Mouse (Mus musculus): ENCODE results near the gene Dnajc3. TPM values are rescaled to one million over a fixed set of nuclear protein-coding genes. Genes with fewer than 3 reads are reported as not detected.
A peak's percentile ranks its signal among the peaks of the same experiment; 100 is the strongest.
"Not testable (repeated sequence)": the region's sequence is repeated elsewhere in the genome, so short reads cannot be mapped to it uniquely, and the experiment has no call there.

The Dnajc3 gene
- polyA plus RNA-seq, 1 experiment from 2014 or later: 19.0 TPM

GRCm38 (mm10) chr14:118972268-118972667 is 34.5 kb downstream of the Dnajc3 start:
- H3K36me3 ChIP-seq: peaks cover 53% of the 10 kb centered on the region
- H3K27ac ChIP-seq (replicated peaks): no peak overlapping the region
- no peak overlapping the region for H3K4me3 ChIP-seq
- H3K4me2 ChIP-seq (replicated peaks): no peak overlapping the region
- no peaks in the 10 kb centered on the region for H3K9me3 ChIP-seq
- H3K9ac ChIP-seq (replicated peaks): no peak overlapping the region
- no peaks in the 10 kb centered on the region for H3K4me1 ChIP-seq
- no peaks in the 10 kb centered on the region for H3K27me3 ChIP-seq
- ATAC-seq (replicated peaks): no peak
- 93% methylated on average over 6 of the region's 6 CpGs for WGBS

- H3K9me3 ChIP-seq: no peaks in the 10 kb centered on the region
- no peak for ATAC-seq (replicated peaks)
- H3K27me3 ChIP-seq: no peaks in the 10 kb centered on the region
- no peak overlapping the region for H3K4me2 ChIP-seq (replicated peaks)
- H3K4me3 ChIP-seq: no peak overlapping the region
- H3K9ac ChIP-seq (replicated peaks): no peak overlapping the region
- peaks cover 52% of the 10 kb centered on the region for H3K36me3 ChIP-seq
- WGBS: 78% methylated on average over 8 of the region's 8 CpGs
- H3K27ac ChIP-seq (replicated peaks): no peak overlapping the region
- no peaks in the 10 kb centered on the region for H3K4me1 ChIP-seq
Measured at GRCm38 (mm10) chr14:118977136-118977816, 39.5 kb downstream of the Dnajc3 start.

- peaks cover 40% of the 10 kb centered on the region for H3K36me3 ChIP-seq
- ATAC-seq (replicated peaks): no peak
- no peak overlapping the region for H3K4me2 ChIP-seq (replicated peaks)
- no peak overlapping the region for H3K27ac ChIP-seq (replicated peaks)
- WGBS: 61% methylated on average over 7 of the region's 7 CpGs
- no peak overlapping the region for H3K9ac ChIP-seq (replicated peaks)
- H3K27me3 ChIP-seq: no peaks in the 10 kb centered on the region
- no peaks in the 10 kb centered on the region for H3K9me3 ChIP-seq
- no peaks in the 10 kb centered on the region for H3K4me1 ChIP-seq
- no peak overlapping the region for H3K4me3 ChIP-seq
Measured at GRCm38 (mm10) chr14:118979571-118980325, 42.0 kb downstream of the Dnajc3 start.

GRCm38 (mm10) chr14:118980358-118980757 is 42.6 kb downstream of the Dnajc3 start:
- no peak overlapping the region for H3K9ac ChIP-seq (replicated peaks)
- H3K27me3 ChIP-seq: no peaks in the 10 kb centered on the region
- H3K9me3 ChIP-seq: no peaks in the 10 kb centered on the region
- H3K4me3 ChIP-seq: no peak overlapping the region
- WGBS: 80% methylated on average over 5 of the region's 5 CpGs
- no peak overlapping the region for H3K27ac ChIP-seq (replicated peaks)
- H3K4me2 ChIP-seq (replicated peaks): no peak overlapping the region
- H3K36me3 ChIP-seq: peaks cover 37% of the 10 kb centered on the region
- no peak for ATAC-seq (replicated peaks)
- H3K4me1 ChIP-seq: no peaks in the 10 kb centered on the region

GRCm38 (mm10) chr14:118980890-118981289 is 43.1 kb downstream of the Dnajc3 start:
- no peak overlapping the region for H3K4me3 ChIP-seq
- no peaks in the 10 kb centered on the region for H3K27me3 ChIP-seq
- H3K9ac ChIP-seq (replicated peaks): no peak overlapping the region
- peaks cover 33% of the 10 kb centered on the region for H3K36me3 ChIP-seq
- no peaks in the 10 kb centered on the region for H3K9me3 ChIP-seq
- WGBS: 89% methylated on average over 8 of the region's 8 CpGs
- no peak for ATAC-seq (replicated peaks)
- no peak overlapping the region for H3K4me2 ChIP-seq (replicated peaks)
- H3K4me1 ChIP-seq: no peaks in the 10 kb centered on the region
- H3K27ac ChIP-seq (replicated peaks): no peak overlapping the region

- not testable (repeated sequence) for H3K27ac ChIP-seq (replicated peaks); H3K27me3 ChIP-seq; H3K4me3 ChIP-seq; ATAC-seq (replicated peaks); H3K4me2 ChIP-seq (replicated peaks); H3K9me3 ChIP-seq; H3K9ac ChIP-seq (replicated peaks); H3K4me1 ChIP-seq
- peaks cover 24% of the 10 kb centered on the region for H3K36me3 ChIP-seq
- 82% methylated on average over 6 of the region's 6 CpGs for WGBS
Measured at GRCm38 (mm10) chr14:118981711-118982428, 44.1 kb downstream of the Dnajc3 start.

- not testable (repeated sequence) for H3K27ac ChIP-seq (replicated peaks); H3K4me1 ChIP-seq; H3K27me3 ChIP-seq; ATAC-seq (replicated peaks); H3K4me3 ChIP-seq; H3K9me3 ChIP-seq; H3K9ac ChIP-seq (replicated peaks); H3K4me2 ChIP-seq (replicated peaks)
- H3K36me3 ChIP-seq: peaks cover 18% of the 10 kb centered on the region
- 59% methylated on average over 8 of the region's 11 CpGs for WGBS
Measured at GRCm38 (mm10) chr14:118982429-118983045, 44.8 kb downstream of the Dnajc3 start.

GRCm38 (mm10) chr14:118983396-118983795 is 45.6 kb downstream of the Dnajc3 start:
- Histone ChIP-seq H3K4me1 (no peaks in the 10 kb centered on the region), H3K9me3 (no peaks in the 10 kb centered on the region)
- no peak for ATAC-seq (replicated peaks)

GRCm38 (mm10) chr14:118984161-118984560 is 46.4 kb downstream of the Dnajc3 start:
- Histone ChIP-seq H3K4me1 (no peaks in the 10 kb centered on the region), H3K9ac (replicated peaks) (no peak overlapping the region), H3K4me3 (no peak overlapping the region), H3K36me3 (peaks cover 3% of the 10 kb centered on the region; the same call in 1 of the 2 replicates), H3K27me3 (no peaks in the 10 kb centered on the region), H3K9me3 (no peaks in the 10 kb centered on the region), H3K27ac (replicated peaks) (no peak overlapping the region), H3K4me2 (replicated peaks) (no peak overlapping the region)
- WGBS: 89% methylated on average over 4 of the region's 4 CpGs
- ATAC-seq (replicated peaks): no peak

More at GRCm38 (mm10) chr14:118983396-118983795, 45.6 kb downstream of the Dnajc3 start:
- Histone ChIP-seq H3K27me3 (no peaks in the 10 kb centered on the region), H3K9ac (replicated peaks) (no peak overlapping the region), H3K4me3 (no peak overlapping the region), H3K27ac (replicated peaks) (no peak overlapping the region; the same call in 1 of the 2 replicates), H3K36me3 (peaks cover 9% of the 10 kb centered on the region), H3K4me2 (replicated peaks) (no peak overlapping the region)

- Histone ChIP-seq H3K36me3 (peaks cover under 1% of the 10 kb centered on the region; the same call in 1 of the 2 replicates), H3K9ac (replicated peaks) (no peak overlapping the region), H3K4me1 (no peaks in the 10 kb centered on the region), H3K27ac (replicated peaks) (no peak overlapping the region), H3K4me2 (replicated peaks) (no peak overlapping the region), H3K27me3 (no peaks in the 10 kb centered on the region), H3K9me3 (no peaks in the 10 kb centered on the region), H3K4me3 (no peak overlapping the region)
- WGBS: 35% methylated on average over 16 of the region's 16 CpGs
- ATAC-seq (replicated peaks): 0 out of 2 replicates have a peak, but pooled peaks have one; percentile 24
Measured at GRCm38 (mm10) chr14:118986653-118987522, 49.1 kb downstream of the Dnajc3 start.

All from forebrain, embryonic 15.5 days (tissue).